Mouse (Mus musculus): ENCODE measurements around the gene Prkacb.
"Not testable (repeated sequence)": the region's sequence is repeated elsewhere in the genome, so short reads cannot be mapped to it uniquely, and the experiment has no call there.

The Prkacb gene

GRCm38 (mm10) chr3:146778451-146778850, 34.3 kb downstream of the Prkacb start:
- peak in 1 of 2 experiments; percentile 12 for DNase-seq

DNA sequence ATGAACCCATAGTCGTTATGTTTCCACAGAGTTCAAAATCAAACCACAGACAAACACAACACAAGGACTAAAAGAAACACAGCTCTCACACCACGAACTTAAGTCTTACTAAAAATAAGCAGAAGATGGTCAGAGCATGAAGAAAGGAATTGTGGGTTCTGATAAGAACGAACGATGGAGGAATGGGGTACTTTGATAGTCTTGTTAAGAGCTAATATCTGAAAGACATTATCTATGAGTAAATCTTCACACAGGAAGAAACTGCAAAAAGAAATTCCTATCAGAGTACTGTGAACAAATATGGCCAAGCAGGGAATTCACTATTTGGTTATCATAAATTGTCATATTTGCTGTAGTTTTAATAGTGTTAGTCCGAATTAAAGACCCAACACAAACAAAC, 36.1 kb downstream of the Prkacb start:
- DNase-seq: no peak

- no peak for DNase-seq
Observed at GRCm38 (mm10) chr3:146770853-146771252, 41.9 kb downstream of the Prkacb start.

GRCm38 (mm10) chr3:146769940-146770659, 42.7 kb downstream of the Prkacb start:
- no peak for DNase-seq

DNA sequence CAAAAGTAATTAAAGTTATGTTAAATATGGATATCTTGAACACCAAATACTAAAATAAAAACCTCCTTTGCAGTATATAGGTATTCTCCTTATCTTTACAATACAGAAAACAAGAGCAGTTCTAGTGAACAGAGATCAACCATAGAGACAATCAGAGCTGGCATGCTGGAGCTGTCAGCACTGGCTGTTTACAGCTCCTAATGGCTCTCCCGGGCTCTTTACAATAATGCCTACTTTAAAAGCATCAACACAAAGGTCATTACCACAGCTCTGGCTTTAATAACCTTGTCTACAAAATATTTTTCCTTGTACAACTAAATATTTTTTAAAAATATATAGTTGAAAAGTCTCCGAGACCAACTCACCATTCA, 43.2 kb downstream of the Prkacb start:
- no peak for DNase-seq

- no peak for DNase-seq
Observed at GRCm38 (mm10) chr3:146768921-146769320, 43.9 kb downstream of the Prkacb start.

GRCm38 (mm10) chr3:146768360-146768759, 44.4 kb downstream of the Prkacb start:
- DNase-seq: no peak

- DNase-seq: no peak
Observed at GRCm38 (mm10) chr3:146766701-146767181, 46.0 kb downstream of the Prkacb start.

DNA sequence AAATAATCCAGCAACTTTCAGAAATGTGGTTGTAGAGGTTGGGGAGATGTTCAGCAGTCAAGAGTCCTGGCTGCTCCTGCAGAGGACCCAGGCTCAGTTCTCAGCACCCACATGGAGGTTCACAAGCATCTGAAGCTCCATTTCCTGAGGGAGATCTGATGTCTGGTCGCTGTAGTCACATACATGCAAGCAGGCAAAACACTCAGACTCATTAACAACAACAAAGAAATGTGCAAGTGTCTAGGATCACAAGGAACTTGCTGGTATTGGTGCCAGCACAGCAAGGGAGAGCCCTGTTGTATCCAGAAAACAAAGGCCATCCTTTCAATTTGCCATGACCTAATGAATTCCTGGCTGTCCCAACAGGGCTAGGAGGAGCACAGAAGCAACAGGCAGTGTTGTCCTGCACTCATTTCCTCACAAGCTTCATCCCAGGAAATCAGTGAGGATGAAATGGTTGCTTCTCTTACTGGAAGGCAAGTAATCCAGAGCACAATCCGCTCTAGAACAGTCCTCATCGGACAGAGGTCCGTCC, 46.7 kb downstream of the Prkacb start:
- no peak for DNase-seq

GRCm38 (mm10) chr3:146764871-146765529, 47.8 kb downstream of the Prkacb start:
- no peak for DNase-seq

DNA sequence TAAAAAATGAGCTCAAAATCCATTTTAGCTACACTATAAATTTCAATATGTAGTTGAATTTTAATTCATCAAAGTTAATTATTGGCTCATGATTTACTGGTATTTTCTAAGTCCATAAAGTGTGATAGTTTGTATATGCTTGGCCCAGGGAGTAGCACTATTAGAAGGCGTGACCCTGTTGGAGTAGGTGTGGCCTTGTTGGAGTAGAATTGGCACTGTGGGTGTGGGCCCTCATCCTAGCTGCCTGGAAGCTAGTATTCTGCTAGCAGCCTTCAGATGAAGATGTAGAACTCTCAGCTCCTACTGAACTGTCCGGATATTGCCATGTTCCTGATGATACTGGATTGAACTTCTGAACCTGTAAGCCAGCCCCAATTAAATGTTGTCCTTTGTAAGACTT, 49.7 kb downstream of the Prkacb start:
- DNase-seq: not testable (repeated sequence)

- DNase-seq: no peak
Observed at GRCm38 (mm10) chr3:146761276-146761675, 51.5 kb downstream of the Prkacb start.

GRCm38 (mm10) chr3:146757970-146758960, 54.5 kb downstream of the Prkacb start:
- no peak for DNase-seq

DNA sequence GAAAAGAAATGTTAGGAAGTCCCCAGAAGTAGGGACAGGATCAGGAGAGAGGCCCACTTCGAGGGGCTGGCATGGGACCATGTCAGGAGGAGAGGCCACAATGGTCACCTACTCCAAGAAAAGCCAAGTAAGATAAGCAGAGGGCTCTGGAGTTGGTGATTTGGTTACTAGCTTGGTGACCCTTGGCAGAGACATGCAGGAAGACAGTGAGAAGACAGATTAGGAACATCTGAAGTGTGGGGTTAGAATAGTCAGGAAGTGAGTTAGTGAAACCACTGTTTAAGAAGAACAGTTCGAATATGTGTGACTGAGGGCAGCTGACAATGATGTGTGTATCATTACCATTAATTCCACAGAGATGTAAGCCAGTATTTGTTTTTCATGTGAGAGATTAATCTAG, 58.5 kb downstream of the Prkacb start:
- no peak for DNase-seq

GRCm38 (mm10) chr3:146741564-146742202, 71.1 kb downstream of the Prkacb start:
- DNase-seq: no peak

GRCm38 (mm10) chr3:146741158-146741557, 71.6 kb downstream of the Prkacb start:
- no peak for DNase-seq

DNA sequence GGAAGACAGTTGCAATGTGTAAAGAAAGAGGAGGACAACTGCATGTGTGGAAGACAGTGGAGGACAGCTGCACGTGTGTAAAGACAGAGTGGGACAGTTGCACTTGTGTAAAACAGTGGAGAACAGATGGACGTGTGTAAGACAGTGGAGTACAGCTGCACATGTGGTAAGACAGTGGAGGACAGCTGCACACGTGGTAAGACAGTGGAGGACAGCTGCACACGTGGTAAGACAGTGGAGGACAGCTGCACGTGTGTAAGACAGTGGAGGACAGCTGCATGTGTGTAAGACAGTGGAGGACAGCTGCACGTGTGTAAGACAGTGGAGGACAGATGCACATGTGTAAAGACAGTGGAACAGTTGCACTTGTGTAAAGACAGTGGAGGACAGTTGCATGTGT, 76.6 kb downstream of the Prkacb start:
- not testable (repeated sequence) for DNase-seq

GRCm38 (mm10) chr3:146735657-146736056, 77.1 kb downstream of the Prkacb start:
- DNase-seq: no peak

- no peak for DNase-seq
Observed at GRCm38 (mm10) chr3:146734907-146735629, 77.7 kb downstream of the Prkacb start.

DNA sequence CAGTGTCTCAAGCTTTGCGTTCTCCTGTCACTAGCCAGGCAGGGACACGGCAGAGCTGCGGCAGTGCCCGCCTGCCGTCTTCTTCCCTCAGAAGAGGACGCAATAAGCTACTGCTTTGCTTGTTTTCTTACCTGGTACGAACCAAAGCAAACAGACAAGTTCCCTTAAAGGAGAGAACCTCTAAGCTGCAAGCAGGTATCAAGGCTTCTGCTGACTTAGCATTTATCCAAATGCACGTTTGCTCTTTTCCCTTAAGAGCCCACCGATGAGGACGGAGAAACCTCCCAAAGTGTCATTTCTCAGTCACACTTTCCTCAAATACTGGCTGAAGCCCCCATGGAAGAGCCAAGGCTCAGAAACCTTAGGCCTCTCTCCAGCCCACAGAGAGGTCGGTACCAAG, 81.3 kb downstream of the Prkacb start:
- DNase-seq: no peak

GRCm38 (mm10) chr3:146723037-146723436, 89.8 kb downstream of the Prkacb start:
- DNase-seq: no peak

GRCm38 (mm10) chr3:146719696-146720095, 93.1 kb downstream of the Prkacb start:
- DNase-seq: no peak
